Mouse (Mus musculus): ENCODE results near the gene Cdc25a. TPM values are rescaled to one million over a fixed set of nuclear protein-coding genes. Genes with fewer than 3 reads are reported as not detected.

Cdc25a gene
- polyA plus RNA-seq, 1 experiment from 2014 or later = 35.1 TPM

Small RNA genes lying within 50 kb of the gene (microRNA-seq; reads per million reads assigned to microRNA genes)
- gene Mir7089 = 0.55 reads per million

Other genes with a start within 250 kb of the Cdc25a start
- gene Fbxw24, start 249.5 kb upstream of the Cdc25a start, polyA plus RNA-seq (2015; fragmentation: Nextera tagmentation; extraction: Ambion mirVana) = 0.14 and 0.29 TPM in 2 replicates
- gene Fbxw25, start 210.9 kb upstream of the Cdc25a start, polyA plus RNA-seq (2015; fragmentation: Nextera tagmentation; extraction: Ambion mirVana) = not detected in 2 replicates
- gene Fbxw18, start 172.9 kb upstream of the Cdc25a start, polyA plus RNA-seq (2015; fragmentation: Nextera tagmentation; extraction: Ambion mirVana) = 0.13 TPM in 1 of 2 replicates, not detected in the other
- gene Fbxw26, start 129.5 kb upstream of the Cdc25a start, polyA plus RNA-seq (2015; fragmentation: Nextera tagmentation; extraction: Ambion mirVana) = not detected in 2 replicates
- gene Fbxw27, start 84.9 kb upstream of the Cdc25a start, polyA plus RNA-seq (2015; fragmentation: Nextera tagmentation; extraction: Ambion mirVana) = not detected in 2 replicates
- not detected in 2 replicates for gene Spink8, start 63.3 kb upstream of the Cdc25a start, polyA plus RNA-seq (2015; fragmentation: Nextera tagmentation; extraction: Ambion mirVana)
- gene Nme6, start 42.8 kb upstream of the Cdc25a start, polyA plus RNA-seq (2015; fragmentation: Nextera tagmentation; extraction: Ambion mirVana) = 64.9 and 70.9 TPM in 2 replicates
- 0.76 and 3.4 TPM in 2 replicates for gene Camp, start 26.0 kb upstream of the Cdc25a start, polyA plus RNA-seq (2015; fragmentation: Nextera tagmentation; extraction: Ambion mirVana)
- 58.0 and 61.0 TPM in 2 replicates for gene Map4, start 55.9 kb downstream of the Cdc25a start, polyA plus RNA-seq (2015; fragmentation: Nextera tagmentation; extraction: Ambion mirVana)
- 188 and 204 TPM in 2 replicates for gene Smarcc1, start 242.1 kb downstream of the Cdc25a start, polyA plus RNA-seq (2015; fragmentation: Nextera tagmentation; extraction: Ambion mirVana)
- gene Dhx30, start 242.3 kb downstream of the Cdc25a start, polyA plus RNA-seq (2015; fragmentation: Nextera tagmentation; extraction: Ambion mirVana) = 159 and 178 TPM in 2 replicates

Measured in embryonic facial prominence, embryonic 13.5 days (tissue).